Mouse (Mus musculus) forebrain, embryonic 12.5 days (tissue): ENCODE data around the gene Ttyh1. TPM values are rescaled to one million over a fixed set of nuclear protein-coding genes. Genes with fewer than 3 reads are reported as not detected.
"Not testable (repeated sequence)": the region's sequence is repeated elsewhere in the genome, so short reads cannot be mapped to it uniquely, and the experiment has no call there.

Experiments used
- ATAC-seq: fragments of 200-750 bp; cut with Nextera tagmentation; 2 replicates; pipeline ENCODE4 v1.8.0; 2017; ENCODE audit warnings: moderate TSS enrichment; ENCODE audit not compliant: low FRiP score
- H3K27ac ChIP-seq: fragments of 300-500 bp; sonication (generic); 2 replicates; pipeline ENCODE4 v1.5.1; 2016; ENCODE audit warnings: mild to moderate bottlenecking
- H3K27me3 ChIP-seq: fragments of 300-500 bp; sonication (generic); 2 replicates; pipeline ENCODE4 v1.6.1; 2016; ENCODE audit warnings: mild to moderate bottlenecking
- H3K36me3 ChIP-seq: fragments of 300-500 bp; sonication (generic); replicated peaks from 2 replicates; pipeline ENCODE4 v1.6.1; 2016; ENCODE audit warnings: mild to moderate bottlenecking
- H3K4me1 ChIP-seq: fragments of 300-500 bp; sonication (generic); 2 replicates; pipeline ENCODE4 v1.6.1; 2016
- H3K4me2 ChIP-seq: fragments of 300-500 bp; sonication (generic); 2 replicates; pipeline ENCODE4 v1.6.1; 2016; ENCODE audit warnings: mild to moderate bottlenecking, moderate library complexity
- H3K4me3 ChIP-seq: fragments of 300-500 bp; sonication (generic); replicated peaks from 2 replicates; pipeline ENCODE4 v1.5.1; 2016; ENCODE audit warnings: mild to moderate bottlenecking
- H3K9ac ChIP-seq: fragments of 300-500 bp; sonication (generic); 2 replicates; pipeline ENCODE4 v1.6.1; 2016; ENCODE audit warnings: mild to moderate bottlenecking
- H3K9me3 ChIP-seq: fragments of 300-500 bp; sonication (generic); 2 replicates; pipeline ENCODE4 v1.6.1; 2016
- WGBS: fragments of 180-500 bp; shearing (Covaris S2); methylation state at CpG from one replicate; pipeline ENCODE4 v1.1.7; 2016; 5-methylcytosine and 5-hydroxymethylcytosine counted together
- polyA plus RNA-seq: library from polyadenylated mRNA; unstranded; fragments of >200 nt; fragmentation: Nextera tagmentation; extraction: Ambion mirVana; gene quantifications from 2 replicates; pipeline ENCODE4 v1.2.1, GENCODE M21; 2016

Gene Ttyh1
- polyA plus RNA-seq, 1 experiment from 2014 or later: 131 TPM

DNA sequence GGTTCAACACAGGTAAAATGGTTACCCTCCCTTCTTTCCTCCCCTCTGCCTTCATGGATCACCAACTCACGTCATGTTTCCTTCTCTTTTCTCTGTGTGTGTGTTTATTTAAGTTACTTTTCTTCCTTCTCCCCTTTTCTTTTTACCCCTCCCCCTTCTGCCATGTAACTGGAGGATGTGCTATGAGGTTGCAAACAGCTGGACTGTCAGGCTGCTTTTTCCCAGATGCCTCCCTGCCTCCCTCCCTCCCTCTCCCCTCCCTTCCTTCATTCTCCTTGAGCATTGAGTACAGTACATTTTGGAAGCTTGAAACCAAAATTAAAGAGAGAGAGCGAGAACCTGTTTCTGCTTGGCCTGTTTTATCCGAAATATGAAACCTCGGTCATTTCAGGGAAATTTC is 28.6 kb downstream of the Ttyh1 start:
- no peak overlapping the region for H3K9ac ChIP-seq
- H3K9me3 ChIP-seq: no peaks in the 10 kb centered on the region
- H3K4me1 ChIP-seq: peaks cover 29% of the 10 kb centered on the region
- peaks cover 52% of the 10 kb centered on the region for H3K36me3 ChIP-seq
- 0 out of 2 replicates have a peak overlapping the region, but pooled peaks have one; percentile 74 for H3K4me2 ChIP-seq
- no peak overlapping the region for H3K27ac ChIP-seq
- 86% methylated on average over 4 of the region's 4 CpGs for WGBS
- no peak for ATAC-seq
- no peak overlapping the region for H3K4me3 ChIP-seq
- peaks cover 28% of the 10 kb centered on the region for H3K27me3 ChIP-seq

DNA sequence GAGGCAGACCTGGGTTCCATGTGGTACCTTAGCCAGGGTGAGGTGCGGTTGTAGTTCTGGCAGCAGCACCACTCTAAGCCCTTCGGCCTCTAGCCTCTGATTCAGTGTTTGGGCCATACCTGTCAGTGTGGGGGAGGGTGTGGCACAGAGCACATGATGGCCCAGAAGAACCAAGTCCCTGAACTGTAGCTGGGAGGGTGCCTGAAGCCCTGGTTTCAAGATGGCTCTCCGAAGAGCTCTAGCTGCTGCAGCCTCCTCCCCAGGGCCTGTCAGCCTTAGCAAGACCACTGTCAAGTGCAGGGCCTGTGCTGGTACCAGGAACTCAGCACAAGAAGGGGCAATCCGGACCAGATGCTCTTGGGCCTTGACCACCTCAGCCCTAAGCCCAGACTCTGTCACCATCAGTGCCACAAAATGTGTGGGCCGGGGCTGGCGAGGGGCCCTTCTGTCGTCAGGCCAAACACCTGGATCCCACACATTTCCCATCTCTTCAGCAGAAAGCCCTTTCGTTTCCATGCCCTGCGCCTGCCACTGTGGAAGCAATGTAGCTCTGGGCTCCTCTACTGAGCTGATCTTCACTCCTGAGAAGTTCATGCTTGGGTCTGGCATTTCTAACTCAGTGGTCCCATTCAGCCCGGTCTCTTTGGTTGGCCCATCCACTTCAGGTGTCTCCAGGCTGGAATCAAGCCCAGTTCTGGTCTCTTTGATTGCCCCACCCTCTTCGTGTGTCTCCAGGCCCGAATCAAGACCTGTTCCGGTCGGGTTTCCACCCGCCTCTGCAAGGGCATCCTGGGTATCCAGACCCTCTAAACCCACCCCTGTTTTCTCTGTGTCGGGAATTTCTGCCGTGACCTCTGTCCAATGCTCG is 29.4 kb downstream of the Ttyh1 start:
- 28% methylated on average over 18 of the region's 18 CpGs for WGBS
- H3K4me1 ChIP-seq: peaks cover 29% of the 10 kb centered on the region
- H3K36me3 ChIP-seq: peaks cover 45% of the 10 kb centered on the region
- peak; percentile 34 for ATAC-seq
- peak overlapping the region; percentile 74 for H3K4me2 ChIP-seq
- H3K27ac ChIP-seq: peak overlapping the region; percentile 80
- H3K27me3 ChIP-seq: peaks cover 28% of the 10 kb centered on the region
- no peaks in the 10 kb centered on the region for H3K9me3 ChIP-seq
- peak overlapping the region; percentile 63 for H3K4me3 ChIP-seq
- peak overlapping the region; percentile 72 for H3K9ac ChIP-seq

DNA sequence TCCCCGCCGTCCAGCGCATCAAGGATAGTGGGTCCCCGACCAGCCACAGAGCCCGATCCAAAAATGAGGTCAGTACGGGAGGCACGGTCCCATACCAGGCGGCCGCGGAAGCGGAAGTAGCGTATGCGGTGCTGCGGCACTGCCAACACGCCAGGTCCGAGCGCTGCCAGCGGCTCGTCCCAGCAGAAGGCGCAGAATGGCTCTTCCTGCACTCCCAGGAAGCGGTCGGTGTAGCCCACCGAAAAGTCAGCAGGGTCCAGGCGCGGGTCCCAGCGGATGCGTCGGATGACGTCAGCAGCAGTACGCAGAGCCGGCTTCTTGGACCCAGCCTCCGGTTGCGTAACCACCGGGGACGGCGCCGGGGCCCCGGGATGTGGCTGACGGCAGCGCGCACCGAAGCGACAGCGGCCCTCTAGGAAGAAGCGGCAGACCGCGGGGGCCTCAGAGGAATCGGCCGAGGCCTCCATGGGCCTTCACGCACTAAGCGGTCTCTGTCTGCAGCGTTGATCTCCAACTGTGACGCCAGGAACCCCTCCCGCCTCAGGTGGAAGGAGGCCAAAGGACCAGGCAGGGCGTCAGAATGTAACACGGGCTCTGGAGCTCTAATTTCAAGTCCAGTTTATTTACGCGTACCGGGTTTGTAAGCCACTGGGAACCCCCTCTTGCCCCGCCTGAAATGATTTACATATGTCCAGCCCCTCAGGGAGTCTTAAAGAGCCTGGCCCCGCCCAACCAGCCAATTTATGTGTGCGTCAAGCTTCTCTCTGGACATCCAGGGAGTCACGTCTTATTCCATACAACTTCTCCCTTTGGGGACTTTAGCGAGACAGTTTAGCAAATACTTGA is 30.2 kb downstream of the Ttyh1 start:
- H3K9ac ChIP-seq: peak overlapping the region; percentile 72
- H3K4me2 ChIP-seq: peak overlapping the region; percentile 74
- H3K27ac ChIP-seq: peak overlapping the region; percentile 80
- peak overlapping the region; percentile 63 for H3K4me3 ChIP-seq
- no peaks in the 10 kb centered on the region for H3K9me3 ChIP-seq
- ATAC-seq: peak; percentile 63
- H3K4me1 ChIP-seq: peaks cover 29% of the 10 kb centered on the region
- H3K27me3 ChIP-seq: peaks cover 28% of the 10 kb centered on the region
- WGBS: under 1% methylated on average over 64 of the region's 64 CpGs
- peaks cover 36% of the 10 kb centered on the region for H3K36me3 ChIP-seq

DNA sequence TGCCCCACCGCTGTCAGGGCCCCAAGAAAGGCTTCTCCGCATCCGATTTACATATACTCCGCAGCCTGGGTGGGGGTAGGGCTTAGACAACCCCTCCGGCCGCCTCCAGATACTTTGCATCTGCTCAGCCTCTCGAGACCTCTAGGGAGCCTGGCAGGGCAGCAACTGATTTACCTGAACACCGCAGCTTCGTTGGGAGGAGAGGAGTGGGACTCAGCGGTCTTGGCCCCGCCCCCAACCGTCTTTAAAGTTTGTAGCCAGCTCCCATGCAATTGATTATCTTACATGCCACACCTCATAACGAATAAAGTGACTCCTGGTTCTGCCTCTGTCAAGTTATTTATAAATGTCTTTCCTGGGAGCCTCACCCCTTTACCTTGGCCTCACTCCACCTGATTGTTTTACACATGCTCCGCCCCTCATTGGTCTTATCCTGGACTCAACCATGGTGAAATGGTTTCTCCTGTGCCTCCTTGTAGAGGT is 30.9 kb downstream of the Ttyh1 start, which contains the start of gene Leng9:
Gene Leng9, minus strand, starts transcription at position 316 of the 483 bp plus-strand sequence.
- H3K36me3 ChIP-seq: peaks cover 30% of the 10 kb centered on the region
- H3K9ac ChIP-seq: peak within 1 kb of the TSS; percentile 72
- peaks cover 28% of the 10 kb centered on the region for H3K27me3 ChIP-seq
- H3K9me3 ChIP-seq: no peaks in the 10 kb centered on the region
- ATAC-seq: peak; percentile 45
- peak within 1 kb of the TSS; percentile 80 for H3K27ac ChIP-seq
- H3K4me1 ChIP-seq: peaks cover 29% of the 10 kb centered on the region
- peak within 1 kb of the TSS; percentile 74 for H3K4me2 ChIP-seq
- peak within 1 kb of the TSS; percentile 63 for H3K4me3 ChIP-seq
- under 1% methylated on average over 14 of the region's 14 CpGs for WGBS

DNA sequence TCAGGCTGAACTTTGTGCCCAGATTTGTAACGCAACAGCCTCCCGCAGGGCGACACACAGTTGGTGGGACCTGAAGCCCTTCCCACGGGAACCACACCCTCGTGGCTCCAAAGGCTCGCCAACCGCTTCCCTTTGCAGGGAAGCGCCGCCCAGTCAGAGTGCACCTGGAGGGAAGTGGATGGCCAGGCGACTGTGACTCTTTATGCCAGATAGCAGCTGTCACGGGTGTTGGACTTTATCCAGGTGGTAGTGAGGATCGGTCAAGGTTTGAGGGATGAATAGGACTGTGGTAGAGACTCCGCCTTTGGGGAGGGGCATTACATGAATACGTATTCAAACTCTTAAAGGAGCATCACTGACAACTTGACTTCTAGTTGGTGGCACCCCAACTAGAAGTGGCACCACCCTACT is 31.6 kb downstream of the Ttyh1 start:
- H3K9ac ChIP-seq: no peak overlapping the region
- no peak overlapping the region for H3K27ac ChIP-seq
- ATAC-seq: no peak
- H3K4me3 ChIP-seq: peak overlapping the region; percentile 23
- H3K4me2 ChIP-seq: peak overlapping the region; percentile 74
- WGBS: 6% methylated on average over 14 of the region's 14 CpGs
- peaks cover 28% of the 10 kb centered on the region for H3K27me3 ChIP-seq
- no peaks in the 10 kb centered on the region for H3K9me3 ChIP-seq
- peaks cover 22% of the 10 kb centered on the region for H3K36me3 ChIP-seq
- H3K4me1 ChIP-seq: peaks cover 29% of the 10 kb centered on the region

DNA sequence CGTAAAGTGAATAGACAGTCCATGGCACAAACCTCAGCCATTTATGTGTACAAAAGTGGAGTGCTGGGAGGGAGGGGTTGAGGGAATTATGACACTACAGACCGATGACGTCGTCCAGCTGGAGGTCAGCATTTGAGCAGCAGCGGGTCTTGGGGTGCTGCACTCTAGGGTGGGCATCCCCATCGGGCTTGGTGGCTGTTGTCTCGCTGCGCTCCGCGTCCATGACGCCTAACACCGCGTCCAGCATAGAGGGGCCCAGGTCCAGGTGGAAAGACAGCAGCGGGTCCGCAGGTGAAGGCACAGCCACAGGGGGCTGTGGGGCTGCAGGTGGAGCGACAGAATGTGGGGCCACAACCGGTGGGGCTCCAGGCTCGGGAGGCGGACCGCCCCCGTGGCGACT is 32.0 kb downstream of the Ttyh1 start:
- no peak for ATAC-seq

DNA sequence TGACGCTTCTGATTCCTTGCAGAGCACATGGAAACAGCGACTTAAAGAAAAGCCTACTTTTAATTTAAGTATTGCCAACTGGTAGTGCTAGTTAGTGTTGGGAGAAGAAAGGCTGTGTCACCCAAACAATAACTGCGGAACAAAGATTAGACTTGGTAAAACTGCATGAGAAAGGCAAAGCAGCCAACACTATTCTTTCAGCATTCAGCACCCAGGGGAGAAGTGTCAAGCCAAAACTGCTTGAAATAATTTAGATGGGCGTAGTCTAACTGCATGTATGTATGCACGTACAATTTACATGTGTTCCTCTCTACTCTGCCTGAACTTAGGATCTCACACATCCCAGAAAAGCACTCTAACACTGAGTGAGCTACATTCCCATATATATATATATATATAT is 35.1 kb downstream of the Ttyh1 start:
- Histone ChIP-seq H3K27me3 (peaks cover 28% of the 10 kb centered on the region), H3K4me2 (no peak overlapping the region), H3K4me1 (peaks cover 17% of the 10 kb centered on the region), H3K9ac (no peak overlapping the region), H3K4me3 (no peak overlapping the region), H3K36me3 (no peaks in the 10 kb centered on the region), H3K9me3 (no peaks in the 10 kb centered on the region), H3K27ac (no peak overlapping the region)
- WGBS: 82% methylated on average over 5 of the region's 5 CpGs
- ATAC-seq: no peak

More for the DNA sequence above, 32.0 kb downstream of the Ttyh1 start:
- H3K36me3 ChIP-seq: peaks cover 18% of the 10 kb centered on the region
- no peaks in the 10 kb centered on the region for H3K9me3 ChIP-seq
- peaks cover 28% of the 10 kb centered on the region for H3K27me3 ChIP-seq
- 12% methylated on average over 22 of the region's 22 CpGs for WGBS
- no peak overlapping the region for H3K9ac ChIP-seq
- peak overlapping the region; percentile 23 for H3K4me3 ChIP-seq
- H3K27ac ChIP-seq: no peak overlapping the region
- H3K4me1 ChIP-seq: peaks cover 29% of the 10 kb centered on the region
- peak overlapping the region; percentile 74 for H3K4me2 ChIP-seq

DNA sequence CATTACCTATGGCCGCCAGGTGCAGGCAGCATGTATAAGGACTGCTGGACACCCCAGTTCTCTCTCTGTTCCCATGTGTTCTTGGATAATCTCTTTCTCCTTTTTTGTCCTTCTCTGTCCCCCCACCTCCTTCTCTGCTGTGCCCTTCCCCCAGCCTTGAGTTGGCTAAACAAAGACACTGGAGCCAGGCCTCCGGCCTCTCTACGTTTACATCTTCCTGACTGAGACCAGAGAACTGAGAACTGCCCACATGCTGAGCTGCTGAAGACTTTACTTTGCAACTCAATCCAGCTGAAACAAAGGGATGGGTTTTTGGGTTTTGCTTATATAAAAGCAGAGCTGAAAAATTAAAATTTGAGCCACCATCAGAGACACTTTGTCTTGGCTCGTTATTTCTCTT is 35.8 kb downstream of the Ttyh1 start:
- Histone ChIP-seq H3K36me3 (no peaks in the 10 kb centered on the region), H3K4me3 (no peak overlapping the region), H3K27me3 (peaks cover 28% of the 10 kb centered on the region), H3K27ac (no peak overlapping the region), H3K4me2 (no peak overlapping the region), H3K4me1 (peaks cover 15% of the 10 kb centered on the region), H3K9ac (no peak overlapping the region), H3K9me3 (no peaks in the 10 kb centered on the region)
- no peak for ATAC-seq
- WGBS: 38% methylated on average over 4 of the region's 4 CpGs

DNA sequence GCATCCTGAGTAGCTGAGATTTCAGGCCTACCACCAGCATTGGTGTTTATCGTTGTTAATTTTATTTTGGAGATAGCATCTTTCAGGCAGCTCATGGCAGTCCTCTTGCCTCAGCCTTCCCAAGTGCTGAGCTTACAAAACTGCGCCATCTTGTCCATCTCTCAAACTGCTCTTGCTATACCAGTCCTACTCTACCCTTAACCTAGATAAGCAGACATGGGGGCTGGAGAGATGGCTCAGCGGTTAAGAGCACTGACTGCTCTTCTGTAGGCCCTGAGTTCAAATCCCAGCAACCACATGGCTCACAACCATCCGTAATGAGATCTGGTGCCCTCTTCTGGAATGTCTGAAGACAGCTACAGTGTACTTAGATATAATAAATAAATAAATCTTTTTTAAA is 42.4 kb downstream of the Ttyh1 start:
- not testable (repeated sequence) for H3K27ac ChIP-seq, H3K9me3 ChIP-seq, H3K4me2 ChIP-seq, H3K4me3 ChIP-seq, H3K27me3 ChIP-seq, H3K9ac ChIP-seq, H3K36me3 ChIP-seq, ATAC-seq
- H3K4me1 ChIP-seq: peaks cover 22% of the 10 kb centered on the region
- WGBS: 92% methylated on average over 4 of the region's 4 CpGs

DNA sequence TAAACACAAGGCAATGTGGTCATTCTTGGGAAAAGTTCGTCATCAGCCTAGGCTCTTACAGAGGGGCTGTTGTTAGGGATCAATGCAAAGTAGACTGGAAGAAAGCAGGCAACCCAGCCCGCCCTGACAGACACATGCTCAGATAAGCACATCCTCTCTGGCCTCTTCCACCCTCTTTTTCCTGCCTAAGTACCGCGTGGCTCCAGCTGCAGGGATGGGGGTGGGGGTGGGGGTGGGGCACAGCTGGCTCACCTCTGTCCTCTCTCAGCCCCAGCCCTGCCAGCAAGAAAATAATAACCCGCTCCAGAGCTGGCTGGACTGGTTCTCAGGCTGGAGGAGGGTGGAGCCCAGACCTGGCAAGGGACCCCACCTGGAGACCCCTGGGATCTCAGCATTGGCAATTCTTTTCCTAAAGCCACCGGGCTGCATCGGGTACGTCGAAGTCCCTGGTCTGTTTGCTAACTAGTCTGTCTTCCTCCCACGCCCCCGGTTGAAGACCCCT is 44.4 kb downstream of the Ttyh1 start:
- H3K27me3 ChIP-seq: no peaks in the 10 kb centered on the region
- H3K36me3 ChIP-seq: no peaks in the 10 kb centered on the region
- H3K9ac ChIP-seq: peak overlapping the region; percentile 36; the same call in 1 of the 2 replicates
- no peaks in the 10 kb centered on the region for H3K9me3 ChIP-seq
- H3K27ac ChIP-seq: no peak overlapping the region
- H3K4me3 ChIP-seq: peak overlapping the region; percentile 32
- H3K4me1 ChIP-seq: peaks cover 22% of the 10 kb centered on the region
- H3K4me2 ChIP-seq: peak overlapping the region; percentile 60
- ATAC-seq: 0 out of 2 replicates have a peak, but pooled peaks have one; percentile 36
- WGBS: 4% methylated on average over 11 of the region's 11 CpGs

DNA sequence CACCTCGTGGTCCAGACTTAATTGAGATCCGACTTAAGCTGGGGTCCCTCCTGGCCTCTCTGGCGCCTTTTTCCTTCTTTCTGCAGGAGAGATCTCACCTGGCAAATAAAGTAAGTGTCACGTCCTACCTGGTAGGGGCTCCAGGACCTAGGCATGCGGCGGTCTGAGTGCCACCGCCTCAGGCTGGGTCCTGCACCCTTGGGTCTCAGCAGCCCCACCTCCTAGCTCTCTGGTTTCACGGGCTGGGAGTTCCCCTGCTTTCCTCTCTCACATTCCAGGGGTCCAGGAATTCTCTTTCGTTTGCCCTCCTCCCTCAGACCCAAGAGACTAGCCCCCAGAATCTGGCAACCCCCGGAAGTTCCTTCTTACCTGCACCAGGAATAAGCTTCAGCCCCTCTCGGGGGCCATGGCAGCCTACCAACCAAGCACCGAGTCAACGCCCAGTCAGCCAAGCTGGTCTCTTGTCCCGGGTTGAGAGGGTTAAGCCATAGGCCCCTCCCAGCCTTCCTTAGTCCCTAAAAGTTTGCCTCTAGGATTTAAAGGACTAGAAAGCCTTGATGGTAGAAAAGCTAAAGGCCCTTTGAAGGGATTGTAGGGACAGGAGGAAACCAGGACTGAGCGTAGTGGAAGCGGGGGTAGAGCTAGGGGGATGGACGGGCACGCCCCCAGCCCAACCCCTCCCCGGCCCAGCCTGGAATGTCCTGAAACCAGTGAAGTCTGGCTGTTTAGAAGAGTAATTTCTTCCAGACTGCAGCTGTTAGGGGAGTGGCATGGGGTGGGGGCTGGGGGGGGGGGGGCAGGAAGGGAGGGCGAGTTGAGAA is 45.1 kb downstream of the Ttyh1 start, which contains the start of gene Cdc42ep5:
Gene Cdc42ep5, minus strand, starts transcription at position 771 of the 821 bp plus-strand sequence.
- peak within 1 kb of the TSS; percentile 36 for H3K9ac ChIP-seq
- H3K27me3 ChIP-seq: no peaks in the 10 kb centered on the region
- H3K4me3 ChIP-seq: peak within 1 kb of the TSS; percentile 32
- no peaks in the 10 kb centered on the region for H3K36me3 ChIP-seq
- peak; percentile 80 for ATAC-seq
- 1% methylated on average over 20 of the region's 20 CpGs for WGBS
- H3K9me3 ChIP-seq: no peaks in the 10 kb centered on the region
- H3K4me2 ChIP-seq: peak within 1 kb of the TSS; percentile 60
- peak within 1 kb of the TSS; percentile 13; the same call in 1 of the 2 replicates for H3K27ac ChIP-seq
- H3K4me1 ChIP-seq: peaks cover 22% of the 10 kb centered on the region
